Mouse (Mus musculus) heart, postnatal 0 days (tissue): ENCODE results near the gene Arl2. TPM values are rescaled to one million over a fixed set of nuclear protein-coding genes. Genes with fewer than 3 reads are reported as not detected.

ENCODE experiments used
- ATAC-seq: fragments of 200-750 bp; cut with Nextera tagmentation; 2 replicates; pipeline ENCODE4 v1.8.0; 2017; ENCODE audit warnings: low read depth, moderate number of reproducible peaks, moderate library complexity; ENCODE audit not compliant: insufficient read depth
- DNase-seq: peaks from one replicate; pipeline ENCODE4 v3.0.0-alpha.2; 2016; ENCODE audit warnings: low spot score
- H3K27ac ChIP-seq: fragments of 300-500 bp; sonication (generic); 2 replicates; pipeline ENCODE4 v1.5.1; 2014; ENCODE audit warnings: low read depth, mild to moderate bottlenecking
- H3K27me3 ChIP-seq: fragments of 300-500 bp; sonication (generic); 2 replicates; pipeline ENCODE4 v1.6.1; 2014; ENCODE audit warnings: low read length, mixed read lengths; ENCODE audit not compliant: control insufficient read depth, insufficient read depth
- H3K36me3 ChIP-seq: fragments of 300-500 bp; sonication (generic); replicated peaks from 2 replicates; pipeline ENCODE4 v1.6.1; 2014; ENCODE audit warnings: low read length, mixed read lengths; ENCODE audit not compliant: control insufficient read depth, insufficient read depth
- H3K4me1 ChIP-seq: fragments of 300-500 bp; sonication (generic); 2 replicates; pipeline ENCODE4 v1.6.1; 2014; ENCODE audit warnings: antibody characterized with exemption; ENCODE audit not compliant: control insufficient read depth, insufficient read depth
- H3K4me2 ChIP-seq: fragments of 300-500 bp; sonication (generic); 2 replicates; pipeline ENCODE4 v1.6.1; 2014; ENCODE audit warnings: low read depth, mild to moderate bottlenecking, low read length, moderate library complexity
- H3K4me3 ChIP-seq: fragments of 300-500 bp; sonication (generic); 2 replicates; pipeline ENCODE4 v1.5.1; 2014; ENCODE audit warnings: low read depth, low read length
- H3K9ac ChIP-seq: fragments of 300-500 bp; sonication (generic); replicated peaks from 2 replicates; pipeline ENCODE4 v1.6.1; 2014; ENCODE audit warnings: low read depth, low read length, mixed read lengths
- H3K9me3 ChIP-seq: fragments of 300-500 bp; sonication (generic); replicated peaks from 2 replicates; pipeline ENCODE4 v1.6.1; 2016; ENCODE audit warnings: low read length; ENCODE audit not compliant: control insufficient read depth
- CTCF ChIP-seq: IDR thresholded peaks from 2 replicates; pipeline ENCODE4 v1.5.1; 2016; ENCODE audit warnings: antibody characterized with exemption, control low read depth, low read depth
- EP300 ChIP-seq: IDR thresholded peaks from 2 replicates; pipeline ENCODE4 v1.6.1; 2016; ENCODE audit warnings: antibody characterized with exemption, low read depth
- WGBS: fragments of 180-500 bp; shearing (Covaris S2); extraction: QIAGEN DNeasy Blood & Tissue Kit; methylation state at CpG from one replicate; pipeline ENCODE4 v1.1.7; 2014; 5-methylcytosine and 5-hydroxymethylcytosine counted together
- polyA plus RNA-seq: library from polyadenylated mRNA; unstranded; fragments of >200 nt; fragmentation: Nextera tagmentation; extraction: Ambion mirVana; gene quantifications from 2 replicates; pipeline ENCODE4 v1.2.1, GENCODE M21; 2015
- total RNA-seq: library from RNA; depleted of rRNA; stranded (reverse); fragments of >200 nt; gene quantifications from 2 replicates; pipeline ENCODE4 v1.2.3, GENCODE M21; 2014; ENCODE audit warnings: low replicate concordance

Gene Arl2
- total and polyA plus RNA-seq, 2 experiments from 2014 or later = 59.2 to 96.6 TPM

DNA sequence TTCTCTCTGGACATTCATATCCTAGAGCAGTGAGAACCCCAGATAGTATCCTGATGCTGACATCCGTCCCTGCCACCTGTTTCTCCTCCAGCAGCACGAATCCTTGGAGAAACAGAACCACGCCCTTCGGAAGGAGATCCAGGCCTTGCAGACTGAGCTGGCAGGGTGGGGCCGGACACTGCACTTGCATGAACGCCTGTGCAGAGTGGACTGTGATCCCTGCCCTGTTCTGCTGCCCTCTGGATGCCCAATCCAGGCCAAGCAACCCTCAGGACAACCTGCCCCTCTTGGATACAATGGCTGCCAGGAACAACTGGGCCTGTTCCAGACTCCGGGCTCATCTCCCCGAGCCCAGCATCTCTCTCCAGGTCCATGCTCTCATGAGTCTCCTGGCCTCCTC, 29.9 kb upstream of the Arl2 start:
- Histone ChIP-seq H3K4me1 (no peaks in the 10 kb centered on the region), H3K4me3 (no peak overlapping the region), H3K4me2 (no peak overlapping the region), H3K36me3 (no peaks in the 10 kb centered on the region), H3K9ac (no peak overlapping the region), H3K27ac (no peak overlapping the region), H3K9me3 (no peaks in the 10 kb centered on the region), H3K27me3 (no peaks in the 10 kb centered on the region)
- ATAC-seq (no peak), DNase-seq (no peak)
- WGBS = 67% methylated on average over 8 of the region's 8 CpGs
- TF ChIP-seq CTCF = no peak
- no peak for TF ChIP-seq EP300

DNA sequence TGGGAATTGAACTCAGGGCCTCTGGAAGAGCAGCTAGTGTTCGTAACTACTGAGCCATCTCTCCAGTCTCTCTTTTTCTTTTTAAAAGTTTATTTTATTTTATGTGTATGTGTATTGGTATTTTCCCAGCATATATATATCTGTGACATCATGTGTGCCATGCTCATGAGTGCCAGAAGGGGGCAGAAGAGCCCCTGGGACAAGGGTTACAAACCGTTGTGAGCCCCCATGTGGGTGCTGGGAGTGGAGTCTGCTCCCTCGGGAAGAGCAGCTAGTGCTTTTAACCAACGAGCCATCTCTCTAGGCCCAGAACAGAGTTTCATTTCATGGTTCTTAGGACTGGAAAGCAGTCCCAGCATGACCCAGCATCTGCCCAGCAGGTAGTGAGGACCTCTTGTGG, 25.4 kb upstream of the Arl2 start:
- TF ChIP-seq EP300 = no peak
- no peak for TF ChIP-seq CTCF
- Histone ChIP-seq H3K4me1 (no peaks in the 10 kb centered on the region), H3K9ac (no peak overlapping the region), H3K36me3 (no peaks in the 10 kb centered on the region), H3K4me2 (no peak overlapping the region), H3K9me3 (no peaks in the 10 kb centered on the region), H3K4me3 (no peak overlapping the region), H3K27me3 (no peaks in the 10 kb centered on the region), H3K27ac (no peak overlapping the region)
- 84% methylated on average over 4 of the region's 4 CpGs for WGBS
- DNase-seq (no peak), ATAC-seq (no peak)

DNA sequence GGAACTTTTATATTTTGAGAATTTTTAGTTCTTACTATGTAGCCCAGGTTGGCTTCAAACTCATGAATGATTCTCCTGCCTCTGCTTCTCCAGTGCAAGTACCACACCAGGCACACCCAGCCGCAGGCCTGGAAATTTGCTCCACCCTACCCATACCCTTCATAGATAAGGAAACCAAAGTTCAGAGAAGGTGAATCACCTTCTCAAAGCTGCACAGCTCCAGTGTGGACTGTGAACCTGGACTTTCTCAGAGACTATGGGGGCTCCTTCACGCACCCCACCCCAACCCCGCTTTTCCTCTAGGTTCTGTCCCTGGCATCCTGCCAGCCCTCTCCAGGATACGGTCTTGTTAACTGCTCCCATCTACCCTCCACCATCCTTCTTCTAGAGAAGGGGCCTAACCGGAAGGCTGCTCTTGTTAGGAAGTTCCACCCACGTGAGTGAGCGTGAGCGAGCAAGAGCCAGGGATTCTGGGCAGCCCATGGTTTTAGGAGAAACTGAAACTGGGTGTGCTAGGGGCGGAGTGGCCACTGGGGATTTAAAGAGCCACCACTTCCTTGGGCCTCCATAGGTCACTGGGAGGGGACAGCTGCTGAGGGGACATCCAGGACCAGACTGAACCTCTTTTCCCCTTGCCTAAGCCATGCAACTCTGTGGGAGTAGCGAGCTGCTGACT, 22.7 kb upstream of the Arl2 start:
- Histone ChIP-seq H3K36me3 (no peaks in the 10 kb centered on the region), H3K4me1 (no peaks in the 10 kb centered on the region), H3K4me2 (peak overlapping the region; percentile 12; the same call in 1 of the 2 replicates), H3K9me3 (no peaks in the 10 kb centered on the region), H3K9ac (0 out of 2 replicates have a peak overlapping the region, but pooled peaks have one; percentile 10), H3K27ac (no peak overlapping the region), H3K27me3 (no peaks in the 10 kb centered on the region), H3K4me3 (no peak overlapping the region)
- TF ChIP-seq EP300 (no peak), CTCF (no peak)
- 55% methylated on average over 10 of the region's 10 CpGs for WGBS
- DNase-seq (no peak), ATAC-seq (0 out of 2 replicates have a peak, but pooled peaks have one; percentile 24)

DNA sequence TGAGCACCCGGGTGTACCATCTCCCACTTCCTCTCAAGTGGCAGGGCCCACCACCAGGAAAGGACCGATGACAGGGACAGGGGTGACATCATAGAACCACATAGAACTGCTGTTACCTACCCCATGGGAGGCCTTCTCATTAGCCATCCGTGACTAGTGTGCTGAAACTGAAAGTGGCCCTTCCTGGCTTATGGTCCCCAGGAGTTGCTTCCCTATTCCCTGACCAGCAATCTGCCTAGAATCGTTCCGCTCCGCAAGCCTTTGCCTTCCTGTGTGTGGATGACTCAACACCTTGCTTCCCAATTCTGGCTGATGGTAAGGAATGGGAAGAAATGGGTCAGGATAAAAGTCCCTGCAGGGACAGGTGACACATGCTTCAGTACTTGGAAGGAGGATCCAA, 15.9 kb upstream of the Arl2 start:
- H3K9ac ChIP-seq = no peak overlapping the region
- 65% methylated on average over 6 of the region's 6 CpGs for WGBS
- H3K27me3 ChIP-seq = no peaks in the 10 kb centered on the region
- H3K9me3 ChIP-seq = no peaks in the 10 kb centered on the region
- H3K4me2 ChIP-seq = no peak overlapping the region
- no peak for DNase-seq
- no peak for ATAC-seq
- TF ChIP-seq EP300 = no peak
- TF ChIP-seq CTCF = no peak
- no peaks in the 10 kb centered on the region for H3K36me3 ChIP-seq
- no peak overlapping the region for H3K27ac ChIP-seq
- H3K4me1 ChIP-seq = no peaks in the 10 kb centered on the region
- no peak overlapping the region for H3K4me3 ChIP-seq

DNA sequence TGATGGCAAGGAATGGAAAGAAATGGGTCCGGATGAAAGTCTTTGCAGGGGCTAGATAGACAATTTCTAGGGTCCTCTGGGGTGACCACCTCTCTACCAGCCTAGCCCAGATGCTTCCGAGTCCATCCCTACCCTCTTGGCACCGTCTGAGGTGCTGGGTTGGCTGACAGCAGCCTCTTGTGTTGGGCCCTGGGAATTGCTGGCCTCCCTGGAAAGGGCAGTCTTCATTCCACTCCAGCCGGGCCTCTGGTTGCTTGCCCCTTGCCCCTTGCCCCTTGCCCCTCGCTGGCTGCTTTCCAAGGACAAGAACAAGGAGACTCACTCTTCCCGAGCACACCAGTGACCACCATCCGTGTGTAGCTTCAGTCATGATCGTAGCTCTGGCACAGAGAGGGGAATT, 15.0 kb upstream of the Arl2 start:
- no peak overlapping the region for H3K4me3 ChIP-seq
- H3K27me3 ChIP-seq = no peaks in the 10 kb centered on the region
- no peaks in the 10 kb centered on the region for H3K9me3 ChIP-seq
- 49% methylated on average over 8 of the region's 8 CpGs for WGBS
- TF ChIP-seq CTCF = no peak
- TF ChIP-seq EP300 = no peak
- H3K9ac ChIP-seq = no peak overlapping the region
- ATAC-seq (no peak), DNase-seq (no peak)
- no peaks in the 10 kb centered on the region for H3K36me3 ChIP-seq
- no peak overlapping the region for H3K27ac ChIP-seq
- no peak overlapping the region for H3K4me2 ChIP-seq
- no peaks in the 10 kb centered on the region for H3K4me1 ChIP-seq

DNA sequence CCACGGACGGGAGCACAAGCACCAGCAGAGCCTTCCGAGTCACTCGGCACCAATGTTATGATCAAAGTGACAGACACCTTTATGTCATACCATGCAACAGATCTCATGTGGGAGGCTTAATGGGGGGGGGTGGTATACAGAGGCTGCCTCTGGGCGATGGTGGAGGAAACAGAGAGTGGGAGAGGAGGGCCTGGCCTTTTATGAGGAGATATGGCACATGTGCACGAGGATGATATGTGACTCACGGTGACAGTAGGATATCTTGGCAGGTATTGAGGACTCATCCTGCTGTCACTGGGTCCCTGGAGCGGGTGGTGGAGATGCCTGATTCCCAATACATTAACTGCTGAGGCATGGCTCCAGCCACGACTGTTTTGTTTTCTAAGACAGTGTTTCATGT, 13.8 kb upstream of the Arl2 start:
- H3K27ac ChIP-seq = no peak overlapping the region
- no peak for DNase-seq
- TF ChIP-seq CTCF (no peak), EP300 (no peak)
- no peaks in the 10 kb centered on the region for H3K4me1 ChIP-seq
- H3K36me3 ChIP-seq = no peaks in the 10 kb centered on the region
- H3K27me3 ChIP-seq = no peaks in the 10 kb centered on the region
- WGBS = 73% methylated on average over 9 of the region's 9 CpGs
- H3K4me3 ChIP-seq = no peak overlapping the region
- H3K9ac ChIP-seq = no peak overlapping the region
- no peaks in the 10 kb centered on the region for H3K9me3 ChIP-seq
- H3K4me2 ChIP-seq = no peak overlapping the region
- no peak for ATAC-seq
